Comparison of ENCODE assay signal across 24 mouse cellular contexts in the genomic region with DNA sequence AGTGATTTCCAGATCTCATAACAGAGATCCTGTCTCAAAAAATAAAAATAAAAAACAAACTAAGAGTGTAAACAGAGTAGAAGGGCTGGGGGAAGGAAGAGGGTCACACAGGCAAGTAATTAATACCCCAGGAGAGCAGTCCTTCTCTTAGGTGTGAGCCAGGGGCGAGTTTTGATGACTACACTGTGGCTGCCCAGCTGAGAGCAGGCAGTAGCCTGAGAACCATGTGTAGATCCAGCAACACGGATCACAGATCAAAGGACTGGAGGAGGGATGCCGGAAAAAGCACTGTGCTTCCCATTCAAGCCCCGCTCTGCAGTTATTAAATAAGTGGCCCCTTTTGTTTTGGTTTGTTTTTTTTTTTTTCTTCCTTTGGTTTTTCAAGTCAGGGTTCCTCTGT.
"Had no signal": no experiment of that assay in that cellular context is flagged by ENCODE, and none has a peak within 500 bp of the region (broad histone marks: within the 10 kb centered on the region; RNA-seq: fewer than 3 reads in every experiment).

No protein-coding gene starts in this region.

- H3K27ac ChIP-seq: heart, adult 2 months; hindbrain, embryonic 13.5 days; hindbrain, embryonic 15.5 days; hindbrain, postnatal 0 days; kidney, postnatal 0 days; limb, embryonic 10.5 days; limb, embryonic 12.5 days; liver, embryonic 13.5 days; liver, embryonic 15.5 days had no signal

- H3K4me3 ChIP-seq: heart, adult 2 months; heart, embryonic 12.5 days; hindbrain, embryonic 13.5 days; hindbrain, embryonic 15.5 days; limb, embryonic 10.5 days; limb, embryonic 12.5 days; liver, embryonic 13.5 days; liver, embryonic 15.5 days had no signal

- H3K9me3 ChIP-seq: heart, embryonic 12.5 days; hindbrain, embryonic 13.5 days; hindbrain, embryonic 15.5 days; limb, embryonic 10.5 days; limb, embryonic 12.5 days; liver, embryonic 13.5 days; liver, embryonic 15.5 days had no signal

- ATAC-seq: hindbrain, postnatal 0 days; intestine, embryonic 16.5 days had no signal

- H3K36me3 ChIP-seq: heart, embryonic 12.5 days; hindbrain, embryonic 13.5 days; hindbrain, embryonic 15.5 days; limb, embryonic 10.5 days; limb, embryonic 12.5 days; liver, embryonic 13.5 days; liver, embryonic 15.5 days had no signal

- DNase-seq: gastrocnemius, postnatal 14 days; gastrocnemius, postnatal 36 days; heart, adult 11 months; heart, adult 2 months; heart, postnatal 10 days; heart, postnatal 36 days; kidney, adult 18-20 months; kidney, adult 8-10 months; kidney, postnatal 14 days; kidney, postnatal 36 days; layer of hippocampus, adult 9-11 months; layer of hippocampus, postnatal 36 days; liver; liver, embryonic 13.5 days had no signal

- H3K4me1 ChIP-seq: hindbrain, embryonic 13.5 days; hindbrain, embryonic 15.5 days; limb, embryonic 12.5 days had no signal

- H3K9ac ChIP-seq: heart, embryonic 12.5 days; hindbrain, embryonic 13.5 days; hindbrain, embryonic 15.5 days; limb, embryonic 12.5 days; liver, embryonic 13.5 days; liver, embryonic 15.5 days had no signal

- H3K4me2 ChIP-seq: heart, embryonic 12.5 days; hindbrain, embryonic 13.5 days; hindbrain, embryonic 15.5 days; limb, embryonic 12.5 days; liver, embryonic 11.5 days; liver, embryonic 13.5 days; liver, embryonic 15.5 days had no signal

- H3K27me3 ChIP-seq: heart, embryonic 12.5 days; hindbrain, embryonic 13.5 days; hindbrain, embryonic 15.5 days; limb, embryonic 12.5 days; liver, embryonic 13.5 days; liver, embryonic 15.5 days had no signal
